Mouse (Mus musculus): ENCODE data around the gene Usp15. TPM values are rescaled to one million over a fixed set of nuclear protein-coding genes. Genes with fewer than 3 reads are reported as not detected.

Usp15 gene
- polyA plus RNA-seq, 1 experiment = 14.7 TPM

DNA sequence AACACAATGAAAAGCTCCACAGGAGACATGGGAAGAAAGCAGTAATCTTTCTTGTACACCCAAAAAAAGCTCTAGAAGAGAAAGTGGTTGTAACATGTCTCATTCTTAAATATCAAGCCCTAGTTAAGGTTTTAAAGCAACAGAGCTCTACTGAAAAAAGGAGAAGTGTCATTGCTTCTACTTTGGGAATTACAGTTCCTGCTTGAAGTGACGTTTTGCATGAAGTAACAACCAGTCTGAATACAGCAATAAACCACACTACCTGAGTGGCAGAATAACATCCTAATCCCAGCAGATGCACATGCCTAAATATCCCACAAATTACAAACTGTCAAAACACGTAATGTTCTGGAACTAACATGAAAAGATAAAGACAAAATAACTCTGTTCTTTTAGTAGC, 50.4 kb downstream of the Usp15 start:
- 94% methylated on average over 2 of the region's 2 CpGs for WGBS

DNA sequence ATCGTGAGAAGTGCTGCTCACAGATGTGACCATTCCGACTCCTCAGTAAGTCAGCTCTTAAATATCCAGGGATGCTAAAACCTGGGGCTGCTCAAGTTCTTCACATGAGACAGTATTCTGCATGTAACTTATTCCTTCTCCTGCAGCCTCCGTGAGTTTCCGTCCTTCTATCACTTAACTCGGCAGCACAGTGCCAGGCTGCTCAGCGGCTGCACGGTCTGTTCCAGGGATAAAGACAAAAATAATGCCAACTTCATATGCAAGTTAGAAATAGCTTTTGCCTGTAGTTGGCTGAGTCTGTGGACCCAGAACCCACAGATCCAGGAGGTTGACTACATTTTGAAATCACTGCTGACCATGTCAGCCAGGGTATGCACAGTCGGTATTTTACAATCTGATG, 52.5 kb downstream of the Usp15 start:
- no peaks in the 10 kb centered on the region for H3K4me1 ChIP-seq (replicated peaks; ENCODE audit: control insufficient read depth, insufficient read depth, low read length)
- H3K27ac ChIP-seq (ENCODE audit: control insufficient read depth, insufficient read depth, low read length) = no peak overlapping the region
- H3K4me3 ChIP-seq (ENCODE audit: control insufficient read depth, insufficient read depth, low read length) = no peak overlapping the region
- WGBS = 98% methylated on average over 8 of the region's 8 CpGs
- TF ChIP-seq POLR2A (IDR thresholded peaks at IDR 0.05; ENCODE audit: control insufficient read depth, extremely low read depth, insufficient read depth, low read length, poor library complexity) = no peak
- no peak for TF ChIP-seq CTCF (IDR thresholded peaks at IDR 0.05; ENCODE audit: borderline replicate concordance, control insufficient read depth, extremely low read depth, insufficient read depth, low read length, poor library complexity)
- no peak for DNase-seq
- H3K27me3 ChIP-seq (ENCODE audit: control insufficient read depth, insufficient read depth, low read length) = no peaks in the 10 kb centered on the region
- H3K36me3 ChIP-seq (ENCODE audit: control insufficient read depth, insufficient read depth, low read length) = peaks cover 46% of the 10 kb centered on the region

More for the DNA sequence above, 50.4 kb downstream of the Usp15 start:
- Histone ChIP-seq H3K4me1 (replicated peaks; ENCODE audit: control insufficient read depth, insufficient read depth, low read length) (no peaks in the 10 kb centered on the region), H3K36me3 (ENCODE audit: control insufficient read depth, insufficient read depth, low read length) (peaks cover 35% of the 10 kb centered on the region), H3K27me3 (ENCODE audit: control insufficient read depth, insufficient read depth, low read length) (no peaks in the 10 kb centered on the region), H3K27ac (ENCODE audit: control insufficient read depth, insufficient read depth, low read length) (no peak overlapping the region), H3K4me3 (ENCODE audit: control insufficient read depth, insufficient read depth, low read length) (no peak overlapping the region)
- TF ChIP-seq CTCF (IDR thresholded peaks at IDR 0.05; ENCODE audit: borderline replicate concordance, control insufficient read depth, extremely low read depth, insufficient read depth, low read length, poor library complexity) (no peak), POLR2A (IDR thresholded peaks at IDR 0.05; ENCODE audit: control insufficient read depth, extremely low read depth, insufficient read depth, low read length, poor library complexity) (no peak)
- DNase-seq = no peak

DNA sequence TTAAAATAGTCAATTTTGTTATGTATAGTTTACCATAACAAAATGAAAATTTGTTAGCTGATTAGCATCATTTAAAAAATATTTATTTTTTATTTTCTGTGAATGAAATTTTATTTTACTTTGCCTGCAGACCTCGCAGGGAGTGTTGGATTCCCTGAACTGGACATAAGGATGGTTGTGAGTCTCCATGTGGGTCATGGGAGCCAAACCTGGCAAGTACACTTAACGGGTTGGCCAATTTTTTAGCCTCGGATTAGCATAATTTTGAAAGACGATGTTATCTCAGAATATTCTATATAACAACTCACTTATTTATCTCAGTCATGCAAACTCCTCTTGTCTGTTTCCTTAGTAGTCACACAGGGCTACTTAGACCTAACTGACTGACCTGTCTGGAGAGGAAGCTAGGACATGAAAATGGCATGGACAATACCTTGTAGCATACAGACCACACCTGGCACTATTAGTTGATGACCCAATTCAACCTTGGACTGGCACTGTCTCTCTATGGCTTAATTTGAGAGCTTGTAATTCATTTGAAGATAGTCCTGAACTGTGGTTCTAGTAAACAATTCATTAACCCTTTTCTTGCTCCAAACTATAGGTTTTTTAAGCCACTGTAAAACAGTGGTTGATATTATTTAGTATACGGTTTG, 54.3 kb downstream of the Usp15 start:
- WGBS = 95% methylated on average over 5 of the region's 5 CpGs
- H3K4me3 ChIP-seq (ENCODE audit: control insufficient read depth, insufficient read depth, low read length) = no peak overlapping the region
- TF ChIP-seq CTCF (IDR thresholded peaks at IDR 0.05; ENCODE audit: borderline replicate concordance, control insufficient read depth, extremely low read depth, insufficient read depth, low read length, poor library complexity) = no peak
- no peak for TF ChIP-seq POLR2A (IDR thresholded peaks at IDR 0.05; ENCODE audit: control insufficient read depth, extremely low read depth, insufficient read depth, low read length, poor library complexity)
- peaks cover 48% of the 10 kb centered on the region for H3K36me3 ChIP-seq (ENCODE audit: control insufficient read depth, insufficient read depth, low read length)
- H3K4me1 ChIP-seq (replicated peaks; ENCODE audit: control insufficient read depth, insufficient read depth, low read length) = no peaks in the 10 kb centered on the region
- no peak overlapping the region for H3K27ac ChIP-seq (ENCODE audit: control insufficient read depth, insufficient read depth, low read length)
- DNase-seq = no peak
- H3K27me3 ChIP-seq (ENCODE audit: control insufficient read depth, insufficient read depth, low read length) = no peaks in the 10 kb centered on the region

DNA sequence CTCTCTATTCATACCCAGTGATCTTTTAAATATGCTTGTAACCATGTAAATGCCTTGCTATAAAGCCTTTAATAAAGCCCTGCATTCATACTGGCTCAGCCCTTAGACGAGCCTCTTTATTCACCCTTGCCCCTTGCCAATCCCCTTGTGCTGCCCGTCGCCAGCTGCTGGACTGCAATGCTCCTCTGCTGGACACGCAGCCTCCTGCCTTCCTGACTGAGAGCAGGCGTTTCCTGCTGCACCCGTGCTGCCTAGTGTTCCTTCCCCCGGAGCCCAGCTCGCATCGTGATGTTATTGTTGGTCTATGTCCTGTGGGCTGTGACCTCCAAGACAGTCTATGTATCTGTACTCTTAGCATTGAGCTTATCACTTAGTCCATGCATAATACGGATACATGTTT, 61.0 kb downstream of the Usp15 start:
- H3K4me1 ChIP-seq (replicated peaks; ENCODE audit: control insufficient read depth, insufficient read depth, low read length) = no peaks in the 10 kb centered on the region
- no peaks in the 10 kb centered on the region for H3K27me3 ChIP-seq (ENCODE audit: control insufficient read depth, insufficient read depth, low read length)
- no peak overlapping the region for H3K27ac ChIP-seq (ENCODE audit: control insufficient read depth, insufficient read depth, low read length)
- H3K4me3 ChIP-seq (ENCODE audit: control insufficient read depth, insufficient read depth, low read length) = no peak overlapping the region
- 96% methylated on average over 10 of the region's 10 CpGs for WGBS
- DNase-seq = no peak
- H3K36me3 ChIP-seq (ENCODE audit: control insufficient read depth, insufficient read depth, low read length) = peaks cover 38% of the 10 kb centered on the region
- no peak for TF ChIP-seq POLR2A (IDR thresholded peaks at IDR 0.05; ENCODE audit: control insufficient read depth, extremely low read depth, insufficient read depth, low read length, poor library complexity)

DNA sequence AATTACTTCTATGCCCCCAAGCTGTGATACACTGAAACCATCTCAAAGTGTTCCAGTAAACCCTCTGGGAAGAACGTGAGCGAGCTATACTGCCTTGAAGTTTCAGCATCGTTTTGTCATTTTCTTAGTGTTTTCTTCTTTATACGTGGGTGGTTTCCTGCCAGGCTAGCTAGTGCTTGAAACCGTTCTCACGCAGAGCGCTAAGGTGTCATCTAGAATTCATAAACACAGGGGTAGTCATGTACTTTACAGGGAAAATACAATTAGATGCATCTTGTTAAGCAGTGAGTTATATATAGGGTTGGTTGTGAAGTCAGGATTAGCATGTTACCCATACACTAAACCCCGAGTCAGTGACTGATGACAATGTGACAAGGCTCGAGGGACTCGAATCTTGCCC, 65.3 kb downstream of the Usp15 start:
- WGBS = 94% methylated on average over 10 of the region's 10 CpGs
- no peak for DNase-seq
- TF ChIP-seq CTCF (IDR thresholded peaks at IDR 0.05; ENCODE audit: borderline replicate concordance, control insufficient read depth, extremely low read depth, insufficient read depth, low read length, poor library complexity) = no peak
- TF ChIP-seq POLR2A (IDR thresholded peaks at IDR 0.05; ENCODE audit: control insufficient read depth, extremely low read depth, insufficient read depth, low read length, poor library complexity) = no peak
- no peak overlapping the region for H3K27ac ChIP-seq (ENCODE audit: control insufficient read depth, insufficient read depth, low read length)
- H3K36me3 ChIP-seq (ENCODE audit: control insufficient read depth, insufficient read depth, low read length) = peaks cover 50% of the 10 kb centered on the region
- H3K27me3 ChIP-seq (ENCODE audit: control insufficient read depth, insufficient read depth, low read length) = no peaks in the 10 kb centered on the region
- H3K4me1 ChIP-seq (replicated peaks; ENCODE audit: control insufficient read depth, insufficient read depth, low read length) = no peaks in the 10 kb centered on the region
- H3K4me3 ChIP-seq (ENCODE audit: control insufficient read depth, insufficient read depth, low read length) = no peak overlapping the region

DNA sequence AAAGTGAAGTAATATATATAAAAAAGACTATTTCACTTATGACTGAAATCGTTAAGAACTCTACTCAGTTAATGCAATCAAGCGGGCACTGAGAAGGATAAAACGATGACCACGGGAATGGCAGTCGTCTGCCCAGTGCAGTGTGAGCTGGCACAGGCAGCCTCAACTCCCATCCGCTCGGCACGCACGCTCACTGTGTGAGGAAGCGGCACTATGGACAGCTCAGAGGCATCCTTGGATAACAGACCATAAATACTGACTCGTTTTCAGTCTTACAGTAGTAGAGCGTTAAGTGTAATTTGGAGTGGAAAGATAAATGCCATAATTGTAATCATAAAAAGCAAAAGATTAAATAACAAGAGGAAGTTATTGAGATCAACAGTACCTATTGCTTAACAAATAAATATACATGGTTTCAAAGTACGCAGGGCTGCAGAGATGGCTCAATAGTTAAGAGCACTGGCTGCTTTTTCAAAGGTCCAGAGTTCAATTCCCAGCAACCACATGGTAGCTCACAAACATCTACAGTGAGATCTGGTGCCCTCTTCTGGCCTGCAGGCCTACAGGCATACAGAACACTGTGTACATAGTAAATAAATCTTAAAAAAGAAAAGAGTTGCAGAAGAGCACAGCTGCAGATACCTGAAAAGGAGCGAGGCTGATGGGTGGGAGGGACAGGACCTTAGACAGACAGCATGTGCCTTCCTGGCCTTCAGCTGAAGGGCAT, 76.0 kb downstream of the Usp15 start:
- Histone ChIP-seq H3K36me3 (ENCODE audit: control insufficient read depth, insufficient read depth, low read length) (peaks cover 96% of the 10 kb centered on the region), H3K4me3 (ENCODE audit: control insufficient read depth, insufficient read depth, low read length) (no peak overlapping the region), H3K27me3 (ENCODE audit: control insufficient read depth, insufficient read depth, low read length) (no peaks in the 10 kb centered on the region), H3K4me1 (replicated peaks; ENCODE audit: control insufficient read depth, insufficient read depth, low read length) (no peaks in the 10 kb centered on the region), H3K27ac (ENCODE audit: control insufficient read depth, insufficient read depth, low read length) (no peak overlapping the region)
- 97% methylated on average over 14 of the region's 14 CpGs for WGBS
- peak; percentile 16 for DNase-seq
- TF ChIP-seq CTCF (IDR thresholded peaks at IDR 0.05; ENCODE audit: borderline replicate concordance, control insufficient read depth, extremely low read depth, insufficient read depth, low read length, poor library complexity) (no peak), POLR2A (IDR thresholded peaks at IDR 0.05; ENCODE audit: control insufficient read depth, extremely low read depth, insufficient read depth, low read length, poor library complexity) (no peak)
